Comparison of ENCODE assay signal across 8 mouse cellular contexts in genomic region chr17:5770265-5771249, GRCm38 (mm10).
DNase-seq lines count a peak whose midpoint lies in the region.

No protein-coding gene starts in this region.

- peak; percentile 64 for DNase-seq in adrenal gland, postnatal 10 days
- no peak for DNase-seq in adrenal gland, adult 18-20 months (ENCODE audit: low spot score in 2 of 2)
- DNase-seq in fibroblast of lung, adult 2 months (ENCODE audit: low read depth) = peak; percentile 56
- DNase-seq in heart, postnatal 10 days = peak; percentile 41 to 60
- peak; percentile 62 to 75 for DNase-seq in kidney, postnatal 25 days
- DNase-seq in lung, postnatal 36 days = peak; percentile 57
- DNase-seq in right cerebral cortex, adult 2 months (ENCODE audit: low spot score in 2 of 2) = peak; percentile 51 to 58
- DNase-seq in spleen, postnatal 14 days (ENCODE audit: low spot score in 2 of 2) = no peak

- intact Hi-C loops in heart, postnatal 10 days (cut with DNase I) = no loop called here

Comparison
In these comparisons a context has a peak if more than half of its experiments do, and no peak if none do; other contexts are left out.
1. DNase-seq: peak in adrenal gland, postnatal 10 days (single experiment), fibroblast of lung, adult 2 months (single experiment), heart, postnatal 10 days (2 of 2), kidney, postnatal 25 days (2 of 2), lung, postnatal 36 days (single experiment) and right cerebral cortex, adult 2 months (2 of 2); none in adrenal gland, adult 18-20 months (0 of 2) and spleen, postnatal 14 days (0 of 2).